Mouse (Mus musculus): ENCODE measurements around the gene Rpl3l.
"Not testable (repeated sequence)": the region's sequence is repeated elsewhere in the genome, so short reads cannot be mapped to it uniquely, and the experiment has no call there.

Rpl3l gene

GRCm38 (mm10) chr17:24727618-24728017, at the start of gene Rpl3l:
Rpl3l (plus strand) TSS chr17:24727820.
- no peak for DNase-seq (ENCODE audit: low read depth, low spot score)

GRCm38 (mm10) chr17:24686514-24686913, 41.1 kb upstream of the Rpl3l start:
- no peak for DNase-seq (ENCODE audit: low read depth, low spot score)

DNA sequence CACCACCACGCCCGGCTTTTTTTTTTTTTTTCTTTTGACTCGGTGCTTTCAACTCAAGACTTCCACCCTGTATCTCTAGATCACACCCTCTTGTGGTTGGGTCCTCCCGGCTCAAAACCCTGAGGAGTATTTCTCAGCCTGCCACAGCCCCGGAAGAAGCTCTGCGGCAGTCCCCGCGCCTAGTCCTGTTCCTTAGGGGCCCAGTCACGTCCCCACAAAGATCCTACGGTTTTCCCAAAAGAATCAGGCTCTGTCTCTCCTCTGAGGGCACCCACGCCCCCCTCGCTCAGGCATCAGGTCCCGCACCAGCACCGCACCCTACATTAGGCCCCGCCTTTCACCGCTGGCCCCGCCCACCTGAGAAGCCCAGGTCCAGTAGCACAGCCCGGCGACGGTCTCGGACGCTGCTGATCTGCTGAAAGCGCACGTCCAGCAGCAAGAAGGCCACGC, 40.4 kb upstream of the Rpl3l start:
- no peak for DNase-seq (ENCODE audit: low read depth, low spot score)

DNA sequence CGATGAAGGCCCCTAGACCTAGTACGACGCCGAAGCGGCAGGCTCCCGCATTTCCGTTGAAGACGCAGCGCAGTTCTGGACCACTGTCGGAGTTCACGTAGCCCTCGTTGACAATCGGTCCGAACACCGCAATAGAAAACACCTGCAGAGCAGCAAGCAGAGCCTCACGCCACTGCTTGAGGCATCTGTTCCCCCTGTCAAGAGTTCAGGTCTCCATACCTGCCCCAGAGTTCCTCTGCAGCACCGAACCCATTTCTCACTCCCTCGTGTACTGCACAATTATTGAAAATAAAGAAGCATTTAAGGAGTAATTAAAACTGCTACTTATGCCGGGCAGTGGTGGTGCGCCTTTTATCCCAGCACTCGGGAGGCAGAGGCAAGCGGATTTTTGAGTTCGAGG, 40.0 kb upstream of the Rpl3l start:
- no peak for DNase-seq (ENCODE audit: low read depth, low spot score)

GRCm38 (mm10) chr17:24689251-24690081, 38.2 kb upstream of the Rpl3l start, which contains the start of gene Syngr3:
Syngr3 (minus strand) TSS chr17:24689955.
- DNase-seq (ENCODE audit: low read depth, low spot score): no peak

DNA sequence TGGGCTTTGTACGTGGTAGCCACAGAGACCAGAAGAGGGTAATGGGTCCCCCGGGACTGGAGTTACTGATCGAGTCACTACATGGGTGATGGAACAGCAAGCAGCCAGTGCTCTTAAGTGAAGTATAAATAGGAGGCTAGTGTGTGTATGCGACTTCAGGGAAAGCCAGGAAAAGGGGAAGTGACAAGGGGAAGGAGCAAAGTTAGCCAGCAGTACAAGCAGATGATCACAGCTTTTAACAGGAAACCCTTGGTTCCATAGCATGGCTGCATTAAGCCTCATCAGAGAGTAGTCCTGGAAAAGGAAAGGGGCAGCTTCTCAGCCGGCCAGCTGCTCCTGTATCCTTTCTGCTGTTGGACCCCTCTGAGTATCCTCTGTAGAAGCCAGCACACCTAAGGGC, 35.2 kb upstream of the Rpl3l start:
- no peak for DNase-seq (ENCODE audit: low read depth, low spot score)

DNA sequence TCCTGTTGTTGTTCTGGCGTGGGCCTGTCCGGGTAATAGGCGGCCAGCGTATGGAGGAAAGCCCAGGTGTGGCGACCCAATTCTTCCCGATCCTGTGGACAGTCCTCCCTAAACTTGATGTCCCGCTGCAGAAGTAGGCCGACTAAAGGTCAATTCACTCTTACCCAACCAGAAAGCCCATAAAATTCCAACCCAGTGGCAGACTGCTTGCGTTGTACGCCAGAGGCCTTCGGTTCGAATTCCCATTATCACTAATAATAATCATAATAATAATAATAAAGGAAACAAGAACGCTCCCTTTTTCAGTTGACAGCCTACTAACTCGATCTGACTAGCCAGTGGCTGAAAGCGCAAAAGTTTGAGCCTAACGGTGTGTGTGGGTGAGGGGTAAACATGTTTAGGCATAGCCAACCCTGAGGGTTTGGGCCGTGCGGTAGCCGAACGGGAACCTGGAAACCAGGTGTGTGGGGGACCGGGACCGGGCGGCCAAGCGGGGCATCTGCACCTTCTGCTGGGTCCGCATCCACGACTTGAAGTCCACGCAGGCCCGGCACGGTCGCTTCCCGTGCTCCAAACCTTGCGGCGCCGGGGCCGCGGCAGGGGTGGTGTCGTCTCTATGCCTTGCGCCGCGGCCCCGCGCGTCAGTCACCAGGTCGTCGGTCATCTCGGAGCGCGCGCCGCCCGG, 32.2 kb upstream of the Rpl3l start:
- DNase-seq (ENCODE audit: low read depth, low spot score): no peak

DNA sequence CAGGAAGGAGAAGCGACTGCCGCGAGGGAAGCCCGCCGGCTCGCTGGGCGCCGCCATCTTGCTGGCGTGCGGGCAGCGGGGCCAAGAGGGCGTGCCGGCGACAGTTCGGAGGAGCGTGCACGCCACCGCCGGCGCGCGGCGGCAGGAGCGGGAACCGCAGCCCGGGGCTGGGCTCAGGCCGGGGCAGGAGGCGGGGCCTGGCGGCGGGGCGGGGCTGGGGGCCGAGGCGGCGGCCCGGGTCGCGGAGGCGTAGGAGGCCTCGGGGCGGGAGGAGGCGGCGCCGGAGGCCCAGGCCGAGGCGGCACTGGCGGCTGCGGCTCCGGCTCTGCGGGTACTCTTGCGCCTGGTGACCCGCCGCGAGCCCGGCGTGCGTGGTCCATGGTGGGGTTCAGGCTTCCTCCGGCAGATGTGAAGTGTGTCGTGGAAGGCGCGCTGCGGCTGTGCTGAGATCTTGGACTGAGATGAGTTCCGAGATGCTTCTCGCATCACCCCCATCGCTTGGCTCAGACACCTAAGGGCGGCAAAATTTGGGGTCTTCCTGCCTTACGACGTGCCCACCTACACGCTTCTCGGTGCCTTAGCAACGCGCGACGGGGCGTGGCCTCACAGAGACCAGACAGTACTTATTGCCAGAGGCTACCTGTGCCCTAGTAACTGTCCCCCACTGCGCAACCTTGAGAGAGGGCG, 31.5 kb upstream of the Rpl3l start, which contains the start of the genes Gfer and Noxo1:
Gene Gfer (minus strand): TSS at position 146 of the 687 bp plus-strand sequence.
Gene Noxo1 (plus strand): TSS at position 224 of the 687 bp plus-strand sequence.
- no peak for DNase-seq (ENCODE audit: low read depth, low spot score)

- DNase-seq (ENCODE audit: low read depth, low spot score): no peak
Observed at GRCm38 (mm10) chr17:24697985-24698384, 29.6 kb upstream of the Rpl3l start.

GRCm38 (mm10) chr17:24698715-24699114, 28.9 kb upstream of the Rpl3l start:
- no peak for DNase-seq (ENCODE audit: low read depth, low spot score)

GRCm38 (mm10) chr17:24699473-24699872, 28.1 kb upstream of the Rpl3l start:
- DNase-seq (ENCODE audit: low read depth, low spot score): no peak

- DNase-seq (ENCODE audit: low read depth, low spot score): no peak
Observed at GRCm38 (mm10) chr17:24701251-24701650, 26.4 kb upstream of the Rpl3l start.

DNA sequence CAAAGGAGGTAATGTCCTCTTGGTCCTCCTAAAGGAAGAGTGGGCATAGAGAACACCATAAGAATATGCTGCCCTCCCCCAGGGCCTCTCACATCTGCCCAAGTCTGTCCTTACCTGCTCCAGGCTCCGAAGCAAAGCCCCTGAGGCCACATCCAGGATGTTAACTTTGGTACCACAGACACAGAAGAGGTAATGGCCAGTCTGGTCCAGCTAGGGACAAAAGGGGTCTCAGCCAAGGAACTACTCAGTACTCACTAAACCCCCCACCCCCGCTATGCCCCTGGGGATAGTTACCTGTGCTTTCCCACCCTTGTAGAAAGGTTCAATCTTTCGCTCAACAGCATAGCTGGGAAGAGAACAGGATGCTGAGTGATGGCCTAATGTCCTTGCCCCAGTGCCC, 21.8 kb upstream of the Rpl3l start:
- no peak for DNase-seq (ENCODE audit: low read depth, low spot score)

- no peak for DNase-seq (ENCODE audit: low read depth, low spot score)
Observed at GRCm38 (mm10) chr17:24706982-24707800, 20.4 kb upstream of the Rpl3l start, which contains the start of gene Tbl3. Tbl3 (minus strand) TSS chr17:24707660.

GRCm38 (mm10) chr17:24707801-24708425, 19.7 kb upstream of the Rpl3l start:
- DNase-seq (ENCODE audit: low read depth, low spot score): no peak

DNA sequence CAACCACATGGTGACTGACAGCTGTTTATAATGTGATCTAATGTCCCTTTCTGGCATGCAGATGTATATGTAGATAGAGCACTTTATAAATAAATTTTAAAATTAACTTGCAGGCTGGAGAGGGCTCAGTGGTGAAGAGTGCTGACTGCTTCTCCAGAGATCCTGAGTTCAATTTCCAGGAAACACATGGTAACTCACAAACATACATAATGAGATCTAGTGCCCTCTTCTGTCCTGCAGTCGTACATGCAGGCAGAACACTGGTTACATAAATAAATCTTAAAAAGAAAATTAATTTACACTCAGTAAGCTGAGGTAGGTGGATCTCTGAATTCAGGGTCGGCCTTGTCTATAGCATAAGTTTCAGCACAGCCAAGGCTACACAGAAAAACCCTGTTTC, 19.0 kb upstream of the Rpl3l start:
- no peak for DNase-seq (ENCODE audit: low read depth, low spot score)

DNA sequence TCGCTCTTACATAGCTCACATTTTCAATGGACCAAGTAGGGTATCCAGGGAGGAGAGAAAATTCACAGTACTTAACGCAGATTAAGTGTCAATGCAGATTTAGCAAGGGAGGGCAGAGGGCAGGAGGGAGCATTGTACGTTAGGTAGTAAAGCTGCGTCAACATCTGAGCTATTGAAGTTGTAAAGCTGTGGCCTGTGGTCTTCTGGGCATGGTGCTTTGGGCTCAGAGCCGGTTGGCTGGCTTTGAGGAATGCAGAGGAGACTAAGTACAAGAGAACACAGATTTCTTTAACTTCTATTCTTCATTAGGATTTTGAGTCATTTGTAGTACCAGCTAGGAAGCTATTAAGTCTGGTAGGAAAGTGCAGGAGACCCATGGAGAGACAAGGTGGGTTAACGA, 12.1 kb upstream of the Rpl3l start:
- no peak for DNase-seq (ENCODE audit: low read depth, low spot score)

GRCm38 (mm10) chr17:24716166-24716682, 11.4 kb upstream of the Rpl3l start:
- no peak for DNase-seq (ENCODE audit: low read depth, low spot score)

DNA sequence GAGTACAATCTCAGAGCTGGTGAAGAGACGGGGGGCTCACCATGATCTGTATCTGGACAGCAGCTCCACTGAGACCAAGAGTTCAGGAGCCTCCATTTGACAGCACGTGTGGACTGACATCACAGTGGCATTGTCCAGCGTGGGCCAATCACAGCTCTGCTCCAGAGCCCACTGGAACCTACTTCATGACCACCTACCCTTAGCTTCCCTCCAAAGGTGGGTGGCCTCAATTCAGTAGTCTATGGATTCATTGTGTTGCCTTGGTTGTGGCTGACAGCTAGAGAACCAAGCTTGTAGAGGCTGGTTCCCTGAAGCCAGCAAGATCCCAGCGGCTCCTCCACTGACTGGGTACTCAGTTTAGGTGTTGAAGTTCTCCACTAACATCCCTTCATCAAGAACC, 9.7 kb upstream of the Rpl3l start, which contains the start of the genes Rnf151 and Rps2:
Gene Rnf151 (minus strand): TSS at position 121 of the 400 bp plus-strand sequence.
Gene Rps2 (plus strand): TSS at position 174 of the 400 bp plus-strand sequence.
- DNase-seq (ENCODE audit: low read depth, low spot score): no peak

DNA sequence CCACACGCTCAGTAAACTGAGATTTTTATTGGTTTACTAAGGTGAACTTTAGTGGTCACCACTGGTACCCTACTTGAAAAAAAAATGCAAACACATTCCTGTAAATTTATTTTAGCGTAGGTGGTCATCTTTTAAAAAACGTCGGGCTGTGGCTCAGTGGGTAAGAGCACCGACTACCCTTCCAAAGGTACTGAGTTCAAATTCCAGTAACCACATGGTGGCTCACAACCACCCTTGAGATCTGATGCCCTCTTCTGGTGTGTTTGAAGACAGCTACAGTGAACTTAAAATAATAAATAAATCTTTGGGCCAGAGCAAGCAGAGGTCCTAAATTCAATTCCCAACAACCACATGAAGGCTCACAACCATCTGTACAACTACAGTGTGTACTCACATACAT, 8.7 kb upstream of the Rpl3l start:
- DNase-seq (ENCODE audit: low read depth, low spot score): not testable (repeated sequence)
